ENCODE assay signal across 12 mouse cellular contexts in the genomic region with DNA sequence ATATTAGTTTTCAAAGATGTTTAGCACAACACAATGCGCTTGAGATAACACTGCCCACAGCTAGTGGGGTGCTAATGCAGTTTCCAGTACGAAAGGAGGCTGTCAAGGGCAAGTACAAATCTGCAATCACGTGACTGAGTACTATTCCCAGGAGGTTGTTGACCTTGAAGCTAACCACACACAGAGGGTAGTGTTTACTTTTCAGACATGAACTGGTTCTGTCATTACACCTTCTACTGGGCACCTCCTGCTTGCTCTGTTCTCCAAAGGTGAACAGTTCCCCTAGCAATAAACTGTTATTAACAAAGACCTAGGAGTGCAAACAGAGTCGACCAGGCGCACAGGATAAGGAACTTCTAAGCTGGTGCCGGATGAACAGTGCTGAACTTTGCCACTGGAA. TPM values are rescaled to one million over a fixed set of nuclear protein-coding genes. Genes with fewer than 3 reads are reported as not detected.
DNase-seq lines count a peak whose midpoint lies in the region; ATAC-seq and TF ChIP-seq lines count a peak whose summit lies in the region.
"Had no signal": no experiment of that assay in that cellular context is flagged by ENCODE, and none has a peak within 500 bp of the region (broad histone marks: within the 10 kb centered on the region; RNA-seq: fewer than 3 reads in every experiment).

No protein-coding gene starts in this region.

- no peaks in the 10 kb centered on the region for H3K79me2 ChIP-seq in myocyte (ENCODE audit: control insufficient read depth, insufficient read depth)

- H3K9me3 ChIP-seq in heart, embryonic 11.5 days (replicated peaks; ENCODE audit: control insufficient read depth, low read length): no peaks in the 10 kb centered on the region
- H3K9me3 ChIP-seq in liver, embryonic 15.5 days (replicated peaks): no peaks in the 10 kb centered on the region
- no peaks in the 10 kb centered on the region for H3K9me3 ChIP-seq in liver, embryonic 12.5 days (replicated peaks)
- H3K9me3 ChIP-seq: liver, embryonic 13.5 days had no signal

- H3K4me3 ChIP-seq in heart, embryonic 11.5 days (ENCODE audit: low read depth, low read length): no peak overlapping the region
- no peak overlapping the region for H3K4me3 ChIP-seq in liver, embryonic 15.5 days (replicated peaks)
- H3K4me3 ChIP-seq in liver, embryonic 12.5 days: no peak overlapping the region
- no peak overlapping the region for H3K4me3 ChIP-seq in myocyte
- no peak overlapping the region for H3K4me3 ChIP-seq in thymus, adult 2 months (ENCODE audit: control insufficient read depth, insufficient read depth, low read length)
- H3K4me3 ChIP-seq: liver, embryonic 13.5 days had no signal

- H3K27me3 ChIP-seq in heart, embryonic 11.5 days (ENCODE audit: control insufficient read depth, insufficient read depth, low read length): no peaks in the 10 kb centered on the region
- no peaks in the 10 kb centered on the region for H3K27me3 ChIP-seq in liver, embryonic 15.5 days
- no peaks in the 10 kb centered on the region for H3K27me3 ChIP-seq in liver, embryonic 12.5 days (replicated peaks)
- H3K27me3 ChIP-seq in myocyte (ENCODE audit: control insufficient read depth, insufficient read depth, insufficient read length): no peaks in the 10 kb centered on the region
- H3K27me3 ChIP-seq in thymus, adult 2 months (ENCODE audit: control insufficient read depth, insufficient read depth, low read length): no peaks in the 10 kb centered on the region
- H3K27me3 ChIP-seq: liver, embryonic 13.5 days had no signal

- no peak for ATAC-seq in heart, embryonic 11.5 days (replicated peaks; ENCODE audit: insufficient number of reproducible peaks, low FRiP score, low TSS enrichment)
- ATAC-seq in liver, embryonic 15.5 days (ENCODE audit: insufficient read depth): peak; percentile 25; the same call in 1 of the 2 replicates
- no peak for ATAC-seq in liver, embryonic 12.5 days
- ATAC-seq: hindbrain, postnatal 0 days; midbrain, embryonic 16.5 days had no signal

- no peak overlapping the region for H3K4me2 ChIP-seq in heart, embryonic 11.5 days
- H3K4me2 ChIP-seq in liver, embryonic 15.5 days: no peak overlapping the region
- no peak overlapping the region for H3K4me2 ChIP-seq in liver, embryonic 12.5 days
- no peak overlapping the region for H3K4me2 ChIP-seq in myocyte (ENCODE audit: low read depth)
- H3K4me2 ChIP-seq: liver, embryonic 13.5 days had no signal

- H3K36me3 ChIP-seq in heart, embryonic 11.5 days (ENCODE audit: control insufficient read depth, insufficient read depth, low read length): no peaks in the 10 kb centered on the region
- H3K36me3 ChIP-seq in liver, embryonic 15.5 days (replicated peaks): no peaks in the 10 kb centered on the region
- no peaks in the 10 kb centered on the region for H3K36me3 ChIP-seq in liver, embryonic 12.5 days
- H3K36me3 ChIP-seq in myocyte (ENCODE audit: control insufficient read depth, insufficient read depth): no peaks in the 10 kb centered on the region
- no peaks in the 10 kb centered on the region for H3K36me3 ChIP-seq in thymus, adult 2 months (ENCODE audit: control insufficient read depth, insufficient read depth, low read length)
- H3K36me3 ChIP-seq: liver, embryonic 13.5 days had no signal

- H3ac ChIP-seq in myocyte (ENCODE audit: control insufficient read depth, insufficient read length): no peak overlapping the region

- no peak for TF ChIP-seq CTCF in thymus, adult 2 months (IDR thresholded peaks at IDR 0.05; ENCODE audit: borderline replicate concordance, control insufficient read depth, extremely low read depth, insufficient read depth, low read length, poor library complexity)

- no peaks in the 10 kb centered on the region for H3K4me1 ChIP-seq in heart, embryonic 11.5 days (ENCODE audit: control insufficient read depth, insufficient read depth, low read length)
- H3K4me1 ChIP-seq in liver, embryonic 15.5 days (replicated peaks): peaks cover 6% of the 10 kb centered on the region; the same call in 1 of the 2 replicates
- no peaks in the 10 kb centered on the region for H3K4me1 ChIP-seq in liver, embryonic 12.5 days
- no peaks in the 10 kb centered on the region for H3K4me1 ChIP-seq in thymus, adult 2 months (replicated peaks; ENCODE audit: control insufficient read depth, insufficient read depth, low read length)
- H3K4me1 ChIP-seq: liver, embryonic 13.5 days had no signal

- WGBS in heart, embryonic 11.5 days (ENCODE audit: insufficient replicate concordance): 55% methylated on average over 6 of the region's 6 CpGs
- WGBS in liver, embryonic 15.5 days (ENCODE audit: insufficient replicate concordance): 60% methylated on average over 6 of the region's 6 CpGs
- WGBS in liver, embryonic 12.5 days (ENCODE audit: insufficient replicate concordance): 63% methylated on average over 6 of the region's 6 CpGs
- WGBS in thymus, adult 2 months: 84% methylated on average over 6 of the region's 6 CpGs

- H3K9ac ChIP-seq in heart, embryonic 11.5 days (ENCODE audit: low read depth, low read length): no peak overlapping the region
- H3K9ac ChIP-seq in liver, embryonic 15.5 days: no peak overlapping the region
- H3K9ac ChIP-seq in liver, embryonic 12.5 days: no peak overlapping the region
- H3K9ac ChIP-seq: liver, embryonic 13.5 days had no signal

- no peak for TF ChIP-seq POLR2A in myocyte (IDR thresholded peaks at IDR 0.05; ENCODE audit: insufficient read length, low read depth)
- TF ChIP-seq POLR2A in thymus, adult 2 months (IDR thresholded peaks at IDR 0.05; ENCODE audit: control insufficient read depth, extremely low read depth, insufficient read depth, low read length, poor library complexity): no peak

- no peak overlapping the region for H3K27ac ChIP-seq in heart, embryonic 11.5 days (ENCODE audit: low read depth, low read length)
- no peak overlapping the region for H3K27ac ChIP-seq in liver, embryonic 15.5 days (replicated peaks)
- no peak overlapping the region for H3K27ac ChIP-seq in liver, embryonic 12.5 days
- no peak overlapping the region for H3K27ac ChIP-seq in thymus, adult 2 months (ENCODE audit: control insufficient read depth, insufficient read depth, low read length)
- H3K27ac ChIP-seq: hindbrain, postnatal 0 days; liver, embryonic 13.5 days had no signal

- DNase-seq in heart, adult 11 months: peak; percentile 90
- peak; percentile 68 for DNase-seq in R1 (ENCODE audit: low read depth, low spot score)
- DNase-seq in layer of hippocampus, adult 9-11 months: no peak
- DNase-seq in thymus, adult 2 months: no peak
- DNase-seq: gastrocnemius, postnatal 14 days; liver, embryonic 13.5 days had no signal

TF ChIP-seq in myocyte, 11 proteins besides CTCF, POLR2A, EP300 and RAD21:
- TF ChIP-seq MAX (IDR thresholded peaks at IDR 0.05; ENCODE audit: low read depth) (no peak), USF1 (IDR thresholded peaks at IDR 0.05; ENCODE audit: low read depth) (peak; percentile 75)
TF ChIP-seq in myocyte: peak in this region for 1.

RNA-seq across cellular contexts. Expression of gene B230217C12Rik, which starts 9.8 kb away (rescaled TPM):
- 8.2 and 8.3 TPM in 2 replicates for polyA plus RNA-seq in heart, embryonic 11.5 days (2014; fragmentation: Nextera tagmentation; extraction: Ambion mirVana)
- 0.30 and 0.39 TPM in 2 replicates for polyA plus RNA-seq in liver, embryonic 15.5 days (2015; fragmentation: Nextera tagmentation; extraction: Ambion mirVana)
- 1.1 and 1.3 TPM in 2 replicates for polyA plus RNA-seq in liver, embryonic 12.5 days (2016; fragmentation: Nextera tagmentation; extraction: Ambion mirVana)
- polyA plus RNA-seq in myocyte (2012; fragmentation: generic; extraction: Trizol): 1.9 TPM
- polyA plus RNA-seq in thymus, adult 2 months (2012; rRNA removed): 4.7 and 6.2 TPM in 2 replicates

RNA-seq across cellular contexts. Expression of gene Fbxo47, which starts 33.6 kb away (rescaled TPM):
- 0.66 and 1.3 TPM in 2 replicates for polyA plus RNA-seq in heart, embryonic 11.5 days (2014; fragmentation: Nextera tagmentation; extraction: Ambion mirVana)
- polyA plus RNA-seq in liver, embryonic 15.5 days (2015; fragmentation: Nextera tagmentation; extraction: Ambion mirVana): 0.40 and 0.44 TPM in 2 replicates
- 0.36 and 0.51 TPM in 2 replicates for polyA plus RNA-seq in liver, embryonic 12.5 days (2016; fragmentation: Nextera tagmentation; extraction: Ambion mirVana)
- 0.32 TPM for polyA plus RNA-seq in myocyte (2012; fragmentation: generic; extraction: Trizol)
- polyA plus RNA-seq in thymus, adult 2 months (2012; rRNA removed): 0.19 and 0.28 TPM in 2 replicates

RNA-seq across cellular contexts. Expression of gene Lasp1, which starts 51.6 kb away (rescaled TPM):
- polyA plus RNA-seq in heart, embryonic 11.5 days (2014; fragmentation: Nextera tagmentation; extraction: Ambion mirVana): 30.0 and 37.5 TPM in 2 replicates
- polyA plus RNA-seq in liver, embryonic 15.5 days (2015; fragmentation: Nextera tagmentation; extraction: Ambion mirVana): 31.4 and 36.7 TPM in 2 replicates
- polyA plus RNA-seq in liver, embryonic 12.5 days (2016; fragmentation: Nextera tagmentation; extraction: Ambion mirVana): 36.9 and 37.6 TPM in 2 replicates
- polyA plus RNA-seq in myocyte (2012; fragmentation: generic; extraction: Trizol): 82.6 TPM
- polyA plus RNA-seq in thymus, adult 2 months (2012; rRNA removed): 167 and 178 TPM in 2 replicates

Comparison
In these comparisons a context has a peak if more than half of its experiments do, and no peak if none do; other contexts are left out.
1. DNase-seq: peak in heart, adult 11 months (single experiment) and R1 (single experiment); none in layer of hippocampus, adult 9-11 months (single experiment) and thymus, adult 2 months (single experiment).